Mouse (Mus musculus) kidney, postnatal 25 days (tissue): Measurements from ENCODE around the gene Prpf6.

Experiments
- DNase-seq, 2 experiments: peaks; one replicate each; pipeline ENCODE4 v3.0.0; 2021; ENCODE audit warnings: mixed read lengths in 2 of 2

Prpf6 gene

GRCm38 (mm10) chr2:181580131-181580772, 11.4 kb upstream of the Prpf6 start:
- peak; percentile 0 to 23 for DNase-seq

DNA sequence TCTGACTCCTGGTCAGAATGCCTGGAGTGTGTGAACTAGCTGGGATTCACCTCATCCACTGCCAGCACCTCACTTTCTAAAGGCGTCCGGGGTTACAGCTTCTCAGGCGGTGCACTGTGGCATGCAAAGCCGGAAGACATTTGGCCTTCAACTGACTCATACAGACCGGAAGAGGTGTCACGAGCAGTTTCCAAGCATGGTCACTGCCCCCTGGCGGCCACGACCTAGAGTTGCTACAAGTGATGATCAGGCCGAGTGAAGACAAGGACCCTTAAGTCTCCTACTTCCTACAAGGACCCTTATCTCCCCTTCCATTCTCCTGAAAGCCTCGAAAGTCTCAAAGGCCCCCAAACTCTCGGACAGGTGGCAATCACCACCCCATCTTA, 10.7 kb upstream of the Prpf6 start:
- peak; percentile 80 to 91 for DNase-seq

GRCm38 (mm10) chr2:181581402-181582120, 10.1 kb upstream of the Prpf6 start:
- DNase-seq: peak; percentile 90 to 94

DNA sequence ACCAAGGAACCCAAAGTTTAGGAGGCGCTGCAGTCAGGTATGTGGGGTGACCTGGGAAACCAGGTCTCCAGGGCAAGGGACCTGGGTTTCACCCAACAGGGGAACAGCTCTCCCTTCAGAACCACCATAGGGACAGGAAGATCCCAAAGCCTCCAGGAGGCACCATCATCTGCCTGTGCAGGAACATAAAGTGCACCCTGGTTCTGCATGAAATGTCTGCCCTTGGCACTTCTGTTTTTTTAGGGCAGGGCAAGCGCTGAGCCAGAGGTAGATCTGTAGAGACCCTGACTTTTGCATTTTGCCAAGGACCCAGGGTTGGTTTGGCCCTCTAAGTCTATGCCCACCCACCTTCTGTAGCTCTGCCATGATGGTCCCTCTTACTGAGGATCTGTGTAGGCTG, 9.3 kb upstream of the Prpf6 start:
- peak; percentile 1 to 30 for DNase-seq

DNA sequence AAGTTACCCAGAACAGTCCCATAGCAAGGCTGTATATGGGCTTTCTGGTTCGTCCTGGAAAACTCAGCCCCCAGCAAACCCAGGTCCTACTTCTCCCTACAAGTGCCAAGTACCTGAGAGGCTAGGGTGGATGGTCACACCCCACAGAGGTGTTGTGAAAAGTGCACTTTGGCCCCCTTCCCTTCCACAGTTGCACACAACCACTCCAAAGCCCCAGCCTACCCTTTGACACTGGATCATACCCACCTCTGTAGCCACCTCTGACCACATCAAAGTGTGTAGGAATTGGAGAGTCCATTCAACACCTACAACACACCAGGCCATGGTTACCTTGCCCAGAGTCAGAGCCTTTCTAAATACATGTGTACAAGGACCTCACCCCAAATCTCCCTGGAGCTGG, 8.7 kb upstream of the Prpf6 start:
- peak; percentile 3 to 34 for DNase-seq

GRCm38 (mm10) chr2:181583460-181584257, 8.0 kb upstream of the Prpf6 start:
- peak in 1 of 2 experiments; percentile 19 for DNase-seq

DNA sequence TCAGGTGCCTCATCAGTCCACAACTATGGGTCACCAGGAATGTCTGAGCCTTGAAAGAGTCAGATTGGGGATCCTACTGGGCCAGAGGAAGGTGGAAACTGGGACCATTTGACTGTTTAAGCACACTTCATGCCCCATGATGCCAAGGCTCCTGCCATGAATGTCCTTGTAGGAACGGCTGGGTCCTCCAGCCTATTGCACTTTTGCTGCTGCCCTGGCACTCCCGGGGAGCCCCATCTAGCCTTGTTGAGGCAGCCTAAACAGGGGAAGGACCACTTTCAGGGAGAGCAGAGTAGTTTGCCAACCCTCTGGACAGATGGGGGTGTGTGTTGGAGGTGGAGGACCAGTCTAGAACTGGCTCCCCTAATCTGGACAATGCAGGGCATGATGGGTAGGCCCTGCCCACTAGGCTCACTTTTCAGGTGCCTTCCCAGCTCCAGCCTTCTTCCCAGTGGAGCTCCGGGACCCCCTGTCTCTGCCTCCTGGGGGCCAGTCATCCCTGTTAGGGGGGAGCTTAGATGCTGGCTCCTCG, 7.2 kb upstream of the Prpf6 start, which contains the start of gene Uckl1:
Gene Uckl1 (minus strand): TSS at position 482 of the 532 bp plus-strand sequence.
- peak; percentile 1 to 29 for DNase-seq

DNA sequence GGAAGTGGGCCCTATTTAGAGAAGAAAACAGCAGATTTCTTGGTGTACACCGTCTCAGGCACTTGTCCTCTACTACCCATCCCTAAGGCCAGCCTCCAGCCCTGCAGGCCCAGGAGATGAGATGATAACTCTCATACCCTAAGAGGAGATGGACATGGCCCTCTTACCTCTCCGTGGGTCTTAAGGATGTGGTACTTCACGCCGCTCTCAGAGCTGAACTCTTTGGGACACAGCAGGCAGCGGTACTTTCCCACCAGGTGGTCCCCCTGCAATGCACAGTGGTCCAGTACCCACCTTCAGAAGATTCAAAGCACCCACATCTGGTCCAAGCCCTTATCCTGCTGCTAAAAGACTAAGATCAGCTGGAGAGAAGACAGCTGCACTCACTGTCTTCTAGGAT, 6.2 kb upstream of the Prpf6 start:
- DNase-seq: no peak

DNA sequence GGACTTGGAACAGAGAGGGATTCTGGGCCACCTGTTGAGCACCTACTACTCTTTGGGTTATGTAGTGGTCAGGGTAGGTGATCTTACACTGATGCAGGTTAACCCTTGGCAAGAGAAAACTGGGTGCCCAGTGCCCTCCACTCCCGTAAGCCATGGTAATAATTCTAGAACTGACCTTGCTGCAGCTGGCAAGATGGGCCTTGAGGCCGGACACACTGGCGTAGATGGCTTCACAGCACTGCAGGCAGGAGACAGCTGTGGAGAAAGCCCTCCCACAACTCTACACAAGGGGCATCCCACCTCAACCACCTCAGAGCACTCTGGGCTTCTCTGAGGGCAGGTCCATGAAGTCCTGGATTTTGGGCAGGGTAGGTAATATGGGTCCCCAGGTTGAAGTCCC, 5.5 kb upstream of the Prpf6 start:
- peak; percentile 0 to 19 for DNase-seq

GRCm38 (mm10) chr2:181587796-181588195, 3.9 kb upstream of the Prpf6 start:
- DNase-seq: peak in 1 of 2 experiments; percentile 46

DNA sequence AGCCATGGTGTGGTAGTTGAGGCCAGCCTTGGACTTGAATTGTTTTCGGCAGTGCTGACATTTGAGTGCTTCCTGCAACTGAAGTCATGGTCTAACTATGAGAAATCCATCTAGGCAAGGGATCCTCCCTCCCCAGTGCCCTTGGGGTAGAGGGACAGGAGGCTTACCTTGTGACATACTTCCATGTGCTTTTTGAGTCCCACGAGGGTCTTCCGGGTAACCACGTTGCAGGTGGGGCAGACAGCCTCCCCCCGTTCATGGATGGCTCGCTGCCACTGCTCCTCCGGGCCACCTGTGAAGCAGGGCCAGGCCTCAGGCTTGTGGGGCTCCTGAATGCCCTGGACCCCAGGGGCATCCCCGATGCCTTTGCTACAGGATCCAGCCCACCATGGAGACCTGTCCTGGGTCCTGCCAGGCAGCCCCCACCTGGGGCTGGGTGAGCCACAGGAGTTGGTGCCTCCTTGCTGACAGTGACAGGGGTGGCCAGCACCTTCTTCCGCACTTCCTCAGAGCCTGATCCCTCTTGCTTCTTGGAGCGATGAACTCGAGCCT, 3.4 kb upstream of the Prpf6 start:
- peak in 1 of 2 experiments; percentile 36 for DNase-seq

DNA sequence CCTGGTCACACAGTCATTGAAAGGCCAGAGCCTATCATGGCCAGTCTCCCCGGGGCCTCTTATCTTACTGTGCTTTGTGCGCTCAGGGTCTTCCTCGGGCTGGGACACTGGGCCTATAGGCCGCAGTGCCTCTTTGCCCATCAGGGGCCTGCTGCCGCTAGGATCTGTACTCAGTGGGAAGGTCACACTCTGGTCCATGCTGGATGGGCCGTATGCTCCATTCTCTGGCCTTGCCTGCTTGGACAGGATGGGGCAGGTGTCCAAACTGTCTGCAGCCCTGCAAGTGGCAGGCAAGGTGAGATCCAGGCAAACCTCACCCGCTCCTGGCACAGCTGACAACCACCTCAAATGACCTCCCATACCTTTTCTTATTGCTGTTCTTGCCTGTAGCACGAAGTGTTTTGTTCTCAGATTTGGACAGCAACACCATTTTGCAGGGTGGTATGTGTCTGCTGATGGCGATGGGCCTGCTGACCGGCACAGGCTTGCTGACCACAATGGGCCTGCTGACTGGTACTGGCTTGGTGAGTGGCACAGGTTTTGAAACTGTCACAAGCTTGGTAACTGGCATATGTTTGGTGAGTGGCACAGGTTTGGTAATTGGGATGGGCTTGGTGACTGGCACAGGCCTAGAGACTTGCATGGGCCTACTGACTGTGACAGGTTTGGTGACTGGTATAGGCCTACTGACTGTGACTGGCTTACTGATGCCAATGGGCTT, 2.5 kb upstream of the Prpf6 start:
- DNase-seq: peak in 1 of 2 experiments; percentile 34

DNA sequence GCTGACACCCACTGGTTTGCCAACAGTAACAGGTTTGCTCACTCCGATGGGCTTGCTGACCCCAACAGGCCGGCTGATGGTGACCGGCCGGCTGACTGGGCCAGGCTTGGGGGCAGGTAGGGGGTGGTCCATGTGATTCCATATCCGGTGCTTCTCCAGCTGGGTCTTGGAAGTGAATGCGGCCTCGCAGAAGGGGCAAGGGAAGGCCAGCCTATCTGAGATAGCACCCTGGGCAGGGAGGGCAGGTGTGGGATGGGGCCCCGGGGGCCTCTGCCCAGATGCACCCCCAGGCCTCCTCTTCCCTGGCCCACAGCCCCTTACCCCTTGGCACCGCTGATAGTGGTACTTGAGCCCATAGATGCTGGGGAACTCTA, 1.9 kb upstream of the Prpf6 start:
- DNase-seq: peak in 1 of 2 experiments; percentile 33

DNA sequence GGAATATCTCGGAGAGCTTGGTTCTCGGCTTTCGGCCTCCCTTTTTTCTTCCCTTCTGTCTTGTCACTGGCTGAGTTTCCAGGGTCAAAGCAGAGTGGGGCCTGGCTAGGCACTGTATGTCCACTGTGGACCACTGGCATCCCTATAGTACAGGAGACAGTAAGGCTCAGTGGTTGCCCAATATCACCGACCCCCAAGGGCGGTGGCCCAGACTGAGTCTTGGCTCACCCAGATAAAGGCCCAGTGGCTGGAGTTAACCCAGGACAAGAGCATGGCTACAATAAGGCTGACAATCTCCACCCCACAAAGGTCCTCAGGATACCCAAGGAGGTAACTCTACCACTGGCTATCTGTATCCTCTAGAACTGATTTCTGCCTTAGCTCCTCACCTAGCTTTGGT, 1.2 kb upstream of the Prpf6 start:
- DNase-seq: peak in 1 of 2 experiments; percentile 29

DNA sequence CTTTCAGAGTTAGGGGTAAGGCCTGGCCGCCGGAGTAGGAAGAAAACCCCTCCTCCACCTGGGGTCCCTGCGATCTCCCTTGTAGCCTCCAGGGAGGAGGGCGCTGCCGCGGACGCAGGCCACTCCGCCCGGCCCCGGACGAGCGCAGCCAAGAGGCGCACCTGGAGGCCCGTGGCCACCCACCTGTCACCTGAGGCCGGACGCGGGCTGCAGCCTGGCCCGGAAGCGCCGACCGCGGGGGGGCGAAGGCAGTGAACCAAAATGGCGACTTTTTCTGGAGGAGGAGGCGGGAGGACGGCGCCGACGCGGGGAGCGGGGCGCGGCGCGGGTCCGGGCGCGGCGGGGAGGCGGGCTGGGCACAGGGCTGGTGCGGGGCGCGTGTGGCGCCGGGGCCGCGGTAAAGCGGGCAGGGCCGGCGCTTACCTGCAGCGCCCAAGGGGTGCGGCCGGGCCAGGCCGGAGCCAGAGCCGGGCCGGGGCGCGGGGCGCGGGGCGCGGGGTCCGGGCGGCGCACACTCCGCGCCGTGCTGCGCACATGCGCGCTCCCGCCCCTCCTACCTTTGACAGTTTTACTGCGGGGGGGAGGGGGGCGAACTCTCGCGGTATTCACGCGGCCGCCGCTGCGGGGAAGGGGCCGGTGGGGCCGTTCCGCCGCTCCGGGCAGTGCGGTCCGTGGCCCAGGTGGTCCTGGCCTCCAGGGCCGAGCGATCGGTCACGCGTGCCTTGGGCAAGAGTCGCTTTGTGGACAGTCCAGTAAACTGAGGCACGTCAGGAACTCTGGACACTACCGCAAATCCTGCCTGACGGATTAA, 768 bp downstream of the Prpf6 start, which contains the start of gene Zfp512b:
Gene Zfp512b (minus strand): TSS at position 573 of the 811 bp plus-strand sequence.
- peak; percentile 64 to 86 for DNase-seq

DNA sequence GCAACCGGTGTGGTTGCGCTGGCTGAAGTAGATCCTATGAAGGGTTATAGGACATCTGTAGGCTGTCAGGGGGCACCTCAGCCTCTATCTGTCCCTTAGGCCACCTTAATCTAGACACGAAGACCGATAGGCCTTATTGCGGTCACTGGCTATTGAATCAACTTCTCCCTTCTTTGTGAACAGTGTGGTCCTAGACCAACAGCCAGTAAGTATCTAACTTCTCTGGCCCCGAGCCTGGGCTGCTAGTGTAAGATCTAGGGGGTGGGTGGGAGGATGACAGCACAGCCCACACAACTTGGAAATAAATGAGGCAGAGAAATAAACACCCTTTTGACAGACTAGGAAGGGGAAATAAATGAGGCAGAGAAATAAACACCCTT, 1.4 kb downstream of the Prpf6 start:
- DNase-seq: peak in 1 of 2 experiments; percentile 39

- no peak for DNase-seq
Measured at GRCm38 (mm10) chr2:181593937-181594336, 2.3 kb downstream of the Prpf6 start.

GRCm38 (mm10) chr2:181594946-181595696, 3.5 kb downstream of the Prpf6 start:
- peak; percentile 59 to 71 for DNase-seq

DNA sequence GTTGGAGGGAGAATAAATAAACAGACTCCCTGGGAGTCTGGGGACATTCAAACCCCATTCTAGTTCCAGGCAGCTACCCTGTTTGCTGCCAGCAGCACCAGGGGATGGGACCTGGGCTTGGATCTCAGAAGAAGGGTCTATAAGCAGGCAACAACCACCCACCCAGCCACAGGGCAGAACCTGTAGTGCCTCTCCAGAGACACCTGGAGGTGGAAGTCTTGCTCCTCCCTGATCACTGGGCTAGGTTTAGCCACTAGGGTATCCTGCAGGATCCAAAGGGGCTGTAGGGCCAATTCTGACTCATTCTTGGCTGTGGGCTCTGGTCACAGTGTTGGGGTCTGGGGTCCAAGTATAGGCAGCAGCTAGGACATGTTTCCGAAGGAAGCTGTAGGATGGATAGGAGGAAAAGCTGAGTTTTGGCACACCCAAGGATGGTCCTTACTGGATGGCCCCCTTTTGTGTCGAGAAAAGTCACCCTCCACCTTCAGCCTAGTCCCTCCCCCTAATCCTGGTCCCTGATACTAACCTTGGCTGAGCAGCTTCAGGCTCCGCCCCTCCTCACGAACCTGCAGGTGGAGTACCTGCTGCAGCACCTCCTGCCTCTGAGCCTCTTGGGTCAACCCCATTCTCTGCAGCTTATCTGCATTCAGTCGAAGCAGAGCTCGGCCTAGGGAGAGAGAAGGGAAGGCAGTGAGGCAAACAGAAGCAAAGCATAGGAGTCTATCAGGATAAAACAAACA, 4.7 kb downstream of the Prpf6 start:
- peak in 1 of 2 experiments; percentile 52 for DNase-seq
